Mouse (Mus musculus) heart, adult 2 months (tissue): ENCODE measurements around the gene Ripor3.

ENCODE experiments used
- CTCF ChIP-seq: fragments of 200-600 bp; IDR thresholded peaks from 2 replicates; pipeline ENCODE4 v1.8.1; 2022; ENCODE audit warnings: antibody characterized with exemption, mild to moderate bottlenecking, moderate library complexity
- EP300 ChIP-seq: fragments of 200-500 bp; IDR thresholded peaks from 2 replicates; pipeline ENCODE4 v1.6.1; 2011; ENCODE audit warnings: low read depth, low read length, control low read depth; ENCODE audit not compliant: insufficient read depth

DNA sequence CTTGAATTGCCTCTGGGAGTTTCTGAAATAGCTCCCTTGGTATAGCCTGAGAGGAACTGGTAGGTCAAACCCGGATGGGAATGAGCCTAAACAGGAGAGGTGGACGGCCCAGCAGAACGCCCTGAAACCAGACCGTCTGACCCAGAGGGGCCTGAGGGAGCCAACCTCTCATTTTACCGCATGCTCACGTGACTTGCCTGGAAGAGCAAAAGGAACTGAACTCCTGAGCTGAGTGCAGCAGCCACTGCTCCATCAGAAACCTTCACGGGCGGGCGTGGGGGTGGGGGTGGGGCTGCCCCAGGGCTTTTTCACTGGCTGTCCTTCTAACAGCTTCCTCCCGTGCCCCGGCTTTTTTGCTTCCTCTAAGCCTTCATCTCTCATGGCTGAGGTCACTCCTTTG, 475 bp upstream of the Ripor3 start:
- TF ChIP-seq CTCF (no peak), EP300 (no peak)
